Mouse (Mus musculus) liver, embryonic 12.5 days (tissue): ENCODE data around the gene Kcnb1. TPM values are rescaled to one million over a fixed set of nuclear protein-coding genes. Genes with fewer than 3 reads are reported as not detected.

Experiments
- ATAC-seq: fragments of 200-750 bp; cut with Nextera tagmentation; 2 replicates; pipeline ENCODE4 v1.8.0; 2017; ENCODE audit warnings: moderate number of reproducible peaks, mild to moderate bottlenecking, moderate library complexity
- H3K27ac ChIP-seq: fragments of 300-500 bp; sonication (generic); 2 replicates; pipeline ENCODE4 v1.5.1; 2016; ENCODE audit warnings: mild to moderate bottlenecking
- H3K27me3 ChIP-seq: fragments of 300-500 bp; sonication (generic); replicated peaks from 2 replicates; pipeline ENCODE4 v1.6.1; 2016; ENCODE audit warnings: mild to moderate bottlenecking, moderate library complexity
- H3K36me3 ChIP-seq: fragments of 300-500 bp; sonication (generic); 2 replicates; pipeline ENCODE4 v1.6.1; 2016; ENCODE audit warnings: mild to moderate bottlenecking, moderate library complexity
- H3K4me1 ChIP-seq: fragments of 300-500 bp; sonication (generic); 2 replicates; pipeline ENCODE4 v1.6.1; 2016
- H3K4me2 ChIP-seq: fragments of 300-500 bp; sonication (generic); 2 replicates; pipeline ENCODE4 v1.6.1; 2016; ENCODE audit warnings: mild to moderate bottlenecking, moderate library complexity
- H3K4me3 ChIP-seq: fragments of 300-500 bp; sonication (generic); 2 replicates; pipeline ENCODE4 v1.5.1; 2016; ENCODE audit warnings: mild to moderate bottlenecking, moderate library complexity
- H3K9ac ChIP-seq: fragments of 300-500 bp; sonication (generic); 2 replicates; pipeline ENCODE4 v1.6.1; 2016; ENCODE audit warnings: mild to moderate bottlenecking, moderate library complexity
- H3K9me3 ChIP-seq: fragments of 300-500 bp; sonication (generic); replicated peaks from 2 replicates; pipeline ENCODE4 v1.6.1; 2016; ENCODE audit warnings: mild to moderate bottlenecking, moderate library complexity
- WGBS: fragments of 180-500 bp; shearing (Covaris S2); methylation state at CpG from one replicate; pipeline ENCODE4 v1.1.7; 2016; ENCODE audit not compliant: insufficient replicate concordance; 5-methylcytosine and 5-hydroxymethylcytosine counted together
- polyA plus RNA-seq: library from polyadenylated mRNA; unstranded; fragments of >200 nt; fragmentation: Nextera tagmentation; extraction: Ambion mirVana; gene quantifications from 2 replicates; pipeline ENCODE4 v1.2.1, GENCODE M21; 2016

The Kcnb1 gene
- polyA plus RNA-seq, 1 experiment from 2014 or later, result 0.43 TPM

GRCm38 (mm10) chr2:167048223-167048622 is 141.7 kb downstream of the Kcnb1 start:
- Histone ChIP-seq H3K27me3 (no peaks in the 10 kb centered on the region), H3K4me2 (no peak overlapping the region), H3K27ac (no peak overlapping the region), H3K4me1 (peaks cover 23% of the 10 kb centered on the region), H3K9me3 (no peaks in the 10 kb centered on the region), H3K9ac (no peak overlapping the region), H3K4me3 (no peak overlapping the region), H3K36me3 (peaks cover 92% of the 10 kb centered on the region)
- no peak for ATAC-seq
- 92% methylated on average over 10 of the region's 10 CpGs for WGBS

Other genes starting within 250 kb of the Kcnb1 start
- 36.1 and 37.7 TPM in 2 replicates for gene Stau1, start 193.9 kb downstream of the Kcnb1 start, polyA plus RNA-seq
- 78.8 and 79.3 TPM in 2 replicates for gene Ddx27, start 175.0 kb downstream of the Kcnb1 start, polyA plus RNA-seq
- 13.7 and 13.8 TPM in 2 replicates for gene Znfx1, start 127.1 kb downstream of the Kcnb1 start, polyA plus RNA-seq
- gene Ptgis, start 50.4 kb upstream of the Kcnb1 start, polyA plus RNA-seq, result 2.4 and 2.9 TPM in 2 replicates
- gene B4galt5, start 159.0 kb upstream of the Kcnb1 start, polyA plus RNA-seq, result 8.1 and 9.9 TPM in 2 replicates
- gene Slc9a8, start 231.6 kb upstream of the Kcnb1 start, polyA plus RNA-seq, result 17.4 and 18.8 TPM in 2 replicates